Mouse (Mus musculus): ENCODE data around the gene Gatad2b. TPM values are rescaled to one million over a fixed set of nuclear protein-coding genes. Genes with fewer than 3 reads are reported as not detected.
"Not testable (repeated sequence)": the region's sequence is repeated elsewhere in the genome, so short reads cannot be mapped to it uniquely, and the experiment has no call there.

The Gatad2b gene
- total RNA-seq, 2 experiments from 2014 or later, result 47.2 to 52.9 TPM

DNA sequence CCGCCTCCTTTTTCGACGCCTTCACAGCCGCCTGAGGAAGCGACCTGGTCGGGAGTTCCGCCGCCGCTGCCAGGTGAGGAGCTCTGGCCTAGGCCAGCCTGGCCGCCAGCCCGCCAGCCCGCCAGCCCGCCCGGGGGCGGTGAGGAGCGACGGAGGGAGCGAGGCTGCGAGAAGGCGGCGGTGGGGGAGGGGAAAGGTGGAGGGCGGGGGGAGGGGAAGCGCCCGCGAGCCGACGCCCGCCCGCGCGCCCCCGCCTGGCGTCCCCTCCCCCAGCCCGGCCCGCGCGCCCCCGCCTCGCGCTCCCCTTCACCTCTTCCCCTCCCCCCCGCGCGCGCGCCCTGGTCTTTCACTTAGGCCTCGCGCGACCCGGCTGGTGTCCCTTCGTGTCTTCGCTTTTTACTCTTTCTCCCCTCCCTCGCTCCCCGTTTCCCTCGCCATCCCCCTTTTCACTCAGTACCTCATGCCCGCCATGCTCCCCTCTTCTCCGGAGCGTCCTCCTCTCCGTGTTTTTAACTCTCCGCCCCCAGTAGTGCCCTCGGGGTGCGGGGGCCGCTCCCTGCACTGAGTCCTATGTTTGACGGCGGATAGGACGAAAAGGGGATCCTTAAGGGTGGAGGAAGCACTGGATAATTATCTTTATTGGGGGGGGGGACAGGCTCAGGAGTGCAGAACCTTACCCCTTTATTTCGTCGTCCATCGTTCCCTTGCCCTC lies 530 bp downstream of the Gatad2b start:
- intact Hi-C loops (cut with DNase I), result loop anchor here (5.0 to 10.0 kb wide), 2 partner anchors 79 to 171 kb away; partner anchors contain the start of gene Npr1
- DNase-seq, result peak; percentile 72 to 73

DNA sequence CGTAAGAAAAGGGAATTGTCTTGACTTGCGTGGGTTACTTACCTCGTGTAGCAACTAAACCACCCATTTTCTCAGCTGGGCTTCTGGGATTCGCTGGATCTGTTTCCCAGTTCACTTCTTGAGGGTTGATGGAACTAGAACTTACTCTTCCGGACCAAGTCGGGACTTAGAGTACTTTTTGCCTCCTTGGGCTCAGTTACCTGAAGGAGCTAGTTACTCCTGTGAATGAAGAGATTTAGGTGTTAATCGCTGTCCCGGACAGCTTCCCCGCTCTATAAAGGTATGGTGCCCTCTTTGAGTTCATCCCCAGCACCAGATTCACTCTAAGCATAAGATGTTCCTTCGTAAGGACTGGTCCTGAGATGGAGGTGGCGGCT lies 1.1 kb downstream of the Gatad2b start:
- DNase-seq, result no peak
- intact Hi-C loops (cut with DNase I), result loop anchor here (5.0 to 10.0 kb wide), 2 partner anchors 78 to 171 kb away; partner anchors contain the start of gene Npr1

DNA sequence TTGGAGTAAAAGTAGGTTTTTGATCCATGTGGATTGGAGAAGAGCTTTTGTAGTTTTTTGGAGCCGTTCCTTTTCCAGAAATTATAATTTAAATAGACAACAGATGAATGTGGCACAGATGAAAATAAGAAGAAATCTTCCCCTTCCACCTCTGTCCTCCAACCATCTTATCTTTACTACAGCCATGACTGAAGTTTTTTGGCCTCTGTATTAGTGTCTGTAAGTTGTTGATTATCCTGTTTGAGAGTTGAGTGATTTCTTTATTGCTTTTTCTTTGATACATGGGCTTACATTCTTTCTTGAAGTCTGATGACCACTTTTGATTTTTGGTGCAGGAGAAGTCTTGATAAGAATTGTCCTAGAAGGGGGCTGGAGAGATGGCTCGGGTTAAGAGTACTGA lies 1.7 kb downstream of the Gatad2b start:
- intact Hi-C loops (cut with DNase I), result loop anchor here (5.0 to 10.0 kb wide), 2 partner anchors 78 to 170 kb away; partner anchors contain the start of gene Npr1

DNA sequence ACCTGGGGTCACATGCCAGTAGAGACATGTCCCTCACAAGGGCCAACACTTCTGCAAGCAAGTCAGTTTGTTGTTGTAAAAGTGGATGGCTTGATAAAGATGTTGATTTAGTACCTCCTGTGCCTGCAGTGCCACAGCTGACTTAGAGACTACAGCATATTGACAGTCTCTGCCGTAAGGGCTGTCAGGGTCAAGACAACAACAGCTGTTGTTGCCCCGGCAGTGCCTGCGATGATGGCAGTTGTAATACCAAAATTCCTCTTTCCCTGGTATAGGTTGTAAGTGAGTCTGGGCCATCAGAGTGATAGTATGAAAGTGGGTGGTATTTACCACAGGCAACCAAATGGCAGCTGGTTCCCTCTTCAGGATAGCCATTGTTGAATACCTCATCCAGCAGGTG lies 12.8 kb downstream of the Gatad2b start:
- DNase-seq, result no peak
- intact Hi-C loops (cut with DNase I), result no loop called here

More for the DNA sequence above, 1.7 kb downstream of the Gatad2b start:
- no peak for DNase-seq

DNA sequence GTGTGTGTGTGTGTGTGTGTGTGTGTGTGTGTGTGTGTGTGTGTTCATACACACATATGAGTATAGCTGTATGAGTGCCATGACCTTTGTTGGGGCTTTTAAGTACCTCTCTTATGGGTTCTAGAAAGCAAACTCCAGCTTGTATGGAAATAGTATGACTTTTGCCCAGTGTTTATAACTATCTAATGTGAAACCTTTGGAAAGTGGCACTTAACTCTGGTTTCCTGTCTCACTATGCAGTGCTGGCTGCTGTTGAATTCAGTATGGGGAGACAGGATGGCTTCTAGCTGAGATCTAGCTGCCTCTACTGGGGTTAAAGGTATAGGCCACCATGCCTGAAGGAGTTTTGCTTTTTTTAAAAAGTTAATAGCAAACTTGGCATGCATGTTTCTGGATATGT lies 16.6 kb downstream of the Gatad2b start:
- intact Hi-C loops (cut with DNase I), result no loop called here
- no peak for DNase-seq

DNA sequence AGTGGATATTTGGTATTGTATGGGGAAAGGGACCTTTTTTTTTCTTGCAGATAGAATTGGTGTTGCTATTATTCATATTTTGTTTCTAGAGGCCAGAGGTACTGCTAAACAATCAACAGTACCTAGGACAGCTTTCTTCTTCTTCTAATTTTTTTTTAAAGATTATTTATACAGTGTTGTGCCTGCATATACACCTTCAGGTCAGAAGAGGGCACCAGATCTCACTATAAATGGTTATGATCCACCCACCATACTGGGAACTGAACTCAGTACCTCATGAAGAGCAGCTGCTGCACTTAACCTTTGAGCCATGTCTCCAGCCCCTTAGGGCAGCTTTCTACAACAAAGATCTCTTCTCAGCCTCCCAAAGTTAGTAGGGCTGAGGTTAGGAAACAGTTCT lies 20.4 kb downstream of the Gatad2b start:
- DNase-seq, result no peak
- intact Hi-C loops (cut with DNase I), result no loop called here

DNA sequence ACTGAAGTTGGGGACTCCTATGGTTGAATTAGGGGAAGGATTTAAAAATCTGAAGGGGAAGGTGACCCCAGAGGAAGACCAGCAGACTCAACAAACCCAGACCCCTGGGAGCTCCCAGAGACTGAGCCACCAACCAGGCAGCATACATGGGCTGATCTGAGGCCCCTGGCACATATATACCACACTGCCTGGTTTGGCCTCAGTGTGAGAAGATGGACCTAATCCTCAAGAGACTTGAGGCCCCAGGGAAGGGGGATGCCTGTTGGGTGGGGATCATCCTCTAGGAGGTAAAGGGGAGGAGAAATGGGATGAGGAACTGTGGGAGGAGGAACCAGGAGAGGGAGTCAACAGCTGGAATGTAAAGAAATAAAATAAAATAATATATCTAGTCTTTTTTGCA lies 21.3 kb downstream of the Gatad2b start:
- DNase-seq, result no peak

DNA sequence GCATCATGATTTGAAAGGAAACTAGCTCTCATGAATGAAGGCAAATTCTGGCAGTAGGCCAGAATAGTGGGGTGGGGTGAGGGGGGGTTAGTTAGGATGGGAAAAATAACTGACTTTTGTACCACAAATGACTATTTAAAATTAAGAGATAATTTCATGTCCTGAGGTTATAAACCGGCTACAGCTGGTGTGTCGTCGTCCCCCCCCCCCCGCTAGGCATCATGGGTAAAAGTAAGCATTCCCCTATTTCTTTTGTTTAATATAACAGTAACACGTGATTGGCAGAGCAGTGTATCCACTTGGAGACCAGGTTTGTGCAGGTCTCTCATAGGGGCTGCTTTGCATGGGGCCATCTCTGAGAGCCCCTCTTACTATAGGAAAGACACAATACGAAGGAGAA lies 29.3 kb downstream of the Gatad2b start:
- DNase-seq, result peak in 1 of 2 experiments; percentile 13

More for the DNA sequence above, 21.3 kb downstream of the Gatad2b start:
- intact Hi-C loops (cut with DNase I), result no loop called here

DNA sequence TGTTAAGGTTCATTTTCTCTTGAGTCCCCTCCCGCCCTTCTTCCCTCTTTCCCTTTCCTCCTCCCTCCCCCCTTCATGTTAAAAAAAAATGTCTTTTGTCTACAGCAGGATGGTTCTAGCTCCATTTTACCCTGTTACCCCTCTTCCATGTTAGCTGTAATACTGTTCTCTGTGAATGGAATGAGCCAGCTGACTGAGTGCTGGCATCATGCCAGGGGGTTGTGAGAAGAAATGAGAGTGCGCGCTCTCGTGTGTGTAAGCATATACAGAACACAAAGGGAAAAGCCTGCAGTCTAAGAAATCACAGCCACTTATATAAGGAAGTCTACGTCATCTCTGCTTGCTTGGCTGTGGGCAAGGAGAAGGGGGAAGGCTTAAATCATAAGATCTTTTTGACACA lies 30.1 kb downstream of the Gatad2b start:
- intact Hi-C loops (cut with DNase I), result no loop called here
- peak; percentile 80 for DNase-seq

More for the DNA sequence above, 29.3 kb downstream of the Gatad2b start:
- intact Hi-C loops (cut with DNase I), result no loop called here

DNA sequence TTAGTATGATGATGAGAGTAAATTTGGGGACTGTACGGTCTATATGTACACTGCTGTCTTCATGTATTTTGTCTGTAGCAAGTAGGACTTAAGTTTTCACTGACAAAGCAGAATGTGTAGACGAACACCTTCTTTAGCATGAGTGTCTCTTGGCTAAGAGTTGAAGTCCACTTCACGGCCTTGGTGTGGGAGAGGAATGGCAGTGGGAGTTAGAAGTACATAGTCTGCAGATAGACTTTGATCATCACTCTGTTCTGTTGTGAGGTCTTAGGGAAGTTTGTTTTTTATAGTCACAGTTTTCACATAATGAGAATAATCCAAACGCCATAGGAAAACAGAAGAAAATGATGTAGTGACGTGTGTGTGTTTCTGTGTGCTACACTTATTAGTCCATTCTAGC lies 39.5 kb downstream of the Gatad2b start:
- intact Hi-C loops (cut with DNase I), result no loop called here
- DNase-seq, result no peak

DNA sequence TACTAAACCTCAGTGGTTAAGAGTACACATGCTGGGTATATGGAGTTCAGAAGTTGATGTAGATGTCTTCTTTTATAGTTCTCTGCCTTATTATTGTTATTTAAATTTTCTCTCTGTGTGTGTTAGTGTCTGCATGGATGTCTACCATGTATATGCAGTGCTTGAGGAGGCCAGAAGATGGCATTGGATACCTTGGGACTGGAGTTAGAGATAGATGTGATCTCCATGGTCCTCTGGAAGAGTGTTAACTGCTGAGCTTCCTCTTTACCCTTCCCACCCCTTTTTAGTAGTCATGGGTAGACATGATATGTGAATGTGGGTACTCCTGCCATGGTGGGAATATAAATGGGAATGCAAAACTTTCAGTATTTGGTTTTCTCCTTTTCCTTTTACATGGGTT lies 42.5 kb downstream of the Gatad2b start:
- no peak for DNase-seq
- intact Hi-C loops (cut with DNase I), result no loop called here

DNA sequence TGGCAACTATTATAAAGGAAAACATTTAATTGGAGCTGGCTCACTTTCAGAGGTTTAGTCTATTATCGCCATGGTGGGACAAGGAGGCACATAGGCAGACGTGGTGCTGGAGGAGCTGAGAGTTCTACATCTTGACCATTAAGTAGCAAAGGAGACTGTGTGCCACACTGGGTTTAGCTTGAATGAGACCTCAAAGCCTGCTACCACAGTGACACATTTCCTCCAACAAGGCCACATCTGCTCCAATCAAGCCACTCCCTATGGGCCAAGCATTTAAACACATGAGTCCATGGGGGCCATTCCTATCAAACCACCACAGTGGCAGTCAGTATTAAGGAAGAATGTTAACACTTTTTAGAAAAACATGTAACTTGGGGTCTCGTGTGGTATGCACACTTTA lies 45.2 kb downstream of the Gatad2b start:
- no peak for DNase-seq
- intact Hi-C loops (cut with DNase I), result no loop called here

DNA sequence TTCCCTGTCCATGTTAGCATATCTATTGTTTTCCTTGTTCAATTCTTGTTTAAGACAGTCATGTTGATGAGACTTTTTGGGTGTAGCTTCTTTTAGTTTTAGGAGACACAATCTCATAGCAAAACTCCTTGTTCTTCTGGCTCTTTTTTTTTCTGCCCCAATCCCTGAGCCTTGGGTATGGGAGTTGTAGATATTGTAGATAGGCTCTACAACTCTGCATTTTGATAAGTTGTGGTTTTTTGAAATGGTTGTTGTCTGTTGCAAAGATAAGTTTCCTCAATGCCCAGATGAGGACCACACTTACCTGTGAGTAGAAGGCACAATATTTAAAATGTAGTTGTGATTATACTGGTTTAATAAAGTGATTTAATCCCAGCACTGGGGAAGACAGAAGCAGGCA lies 47.2 kb downstream of the Gatad2b start:
- DNase-seq, result no peak
- intact Hi-C loops (cut with DNase I), result no loop called here

DNA sequence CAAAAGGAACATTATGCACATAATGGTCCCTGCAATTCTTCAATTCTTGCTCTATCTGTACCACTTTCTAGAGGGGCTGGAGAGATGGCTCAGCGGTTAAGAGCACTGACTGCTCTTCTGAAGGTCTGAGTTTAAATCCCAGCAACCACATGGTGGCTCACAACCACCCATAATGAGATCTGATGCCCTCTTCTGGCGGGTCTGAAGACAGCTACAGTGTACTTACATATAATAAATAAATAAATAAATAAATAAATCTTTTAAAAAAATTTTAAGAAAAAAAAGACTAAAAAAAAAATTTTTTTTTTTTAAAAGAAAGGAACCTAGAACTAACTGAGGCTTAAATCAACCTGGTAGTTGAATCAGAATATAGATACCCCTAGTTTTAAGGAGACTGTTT lies 49.9 kb downstream of the Gatad2b start:
- intact Hi-C loops (cut with DNase I), result not testable (repeated sequence)

DNA sequence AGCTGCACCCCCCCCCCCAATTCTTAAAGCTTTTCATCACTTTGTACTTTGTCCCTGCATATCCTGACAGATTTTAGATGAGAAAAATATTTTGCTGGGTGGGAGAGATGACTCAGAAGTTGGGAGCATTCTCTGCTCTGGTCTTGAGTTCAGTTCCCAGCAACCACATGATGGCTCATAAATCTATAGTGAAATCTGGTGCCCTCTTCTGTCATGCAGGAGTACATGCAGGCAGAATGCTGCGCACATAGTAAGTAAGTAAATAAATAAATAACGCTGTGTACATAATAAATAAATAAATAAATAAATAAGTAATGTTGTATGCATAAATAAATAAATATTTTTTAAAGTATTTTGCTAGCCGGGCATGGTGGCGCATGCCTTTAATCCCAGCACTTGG lies 54.9 kb downstream of the Gatad2b start:
- DNase-seq, result no peak
- intact Hi-C loops (cut with DNase I), result no loop called here

More for the DNA sequence above, 49.9 kb downstream of the Gatad2b start:
- DNase-seq, result not testable (repeated sequence)

DNA sequence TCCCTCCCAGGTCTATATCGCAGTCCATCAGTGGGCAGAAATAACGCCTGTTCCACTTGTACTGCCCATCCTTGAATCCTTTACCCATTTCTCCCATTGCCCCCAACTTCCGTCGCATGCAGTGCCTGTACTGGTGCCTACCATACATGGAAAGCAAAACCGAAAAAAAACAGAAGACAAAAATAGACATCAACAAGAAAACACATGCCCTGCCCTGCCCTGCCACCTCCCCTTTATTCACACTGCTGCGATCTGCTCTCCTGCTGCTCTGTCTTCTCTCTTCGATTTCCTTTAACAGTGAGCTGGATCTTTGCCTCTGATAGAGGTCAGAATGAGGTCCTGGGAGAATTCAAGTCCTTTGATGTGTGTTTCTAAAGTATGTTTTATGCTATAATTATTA lies 65.0 kb downstream of the Gatad2b start:
- no peak for DNase-seq
- intact Hi-C loops (cut with DNase I), result no loop called here

DNA sequence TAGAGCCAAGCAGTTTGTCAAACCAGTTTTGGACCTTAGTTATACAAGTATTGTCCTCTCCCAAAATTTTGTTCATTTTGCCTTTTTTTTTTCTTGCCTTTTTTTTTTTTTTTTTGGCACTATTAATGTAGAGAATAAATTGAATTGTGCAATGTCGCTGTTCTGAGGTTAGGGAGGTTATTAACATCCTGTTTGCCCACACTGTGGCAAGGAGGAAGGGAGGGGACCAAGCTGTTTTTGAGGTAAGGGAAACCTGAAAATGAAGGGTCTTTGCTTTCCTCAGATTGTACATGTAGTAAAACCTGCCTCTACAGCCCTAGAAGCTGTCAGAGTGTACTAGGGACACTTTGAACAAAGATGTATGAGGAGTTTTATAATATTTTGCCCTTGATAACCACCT lies 66.3 kb downstream of the Gatad2b start:
- intact Hi-C loops (cut with DNase I), result no loop called here
- DNase-seq, result no peak

DNA sequence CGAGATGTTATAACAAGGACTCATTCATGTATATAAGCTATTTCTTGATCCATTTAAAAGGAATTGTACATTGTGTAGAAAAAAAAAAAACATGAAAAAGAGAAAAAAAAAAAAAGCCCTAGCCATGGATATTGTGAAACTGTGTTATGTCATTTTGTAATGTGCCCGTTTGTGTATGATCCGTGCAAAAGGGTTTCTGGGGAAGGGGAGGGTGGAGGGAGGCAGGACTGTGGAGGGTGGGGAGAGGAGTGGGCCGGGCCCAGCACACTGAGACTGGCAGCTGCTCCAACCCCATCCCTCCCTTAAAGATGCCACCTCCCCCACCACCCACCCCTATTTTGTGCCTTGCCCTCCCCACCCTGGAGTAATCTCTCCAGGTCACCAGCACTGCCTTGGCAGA lies 68.5 kb downstream of the Gatad2b start:
- DNase-seq, result no peak
- intact Hi-C loops (cut with DNase I), result no loop called here

DNA sequence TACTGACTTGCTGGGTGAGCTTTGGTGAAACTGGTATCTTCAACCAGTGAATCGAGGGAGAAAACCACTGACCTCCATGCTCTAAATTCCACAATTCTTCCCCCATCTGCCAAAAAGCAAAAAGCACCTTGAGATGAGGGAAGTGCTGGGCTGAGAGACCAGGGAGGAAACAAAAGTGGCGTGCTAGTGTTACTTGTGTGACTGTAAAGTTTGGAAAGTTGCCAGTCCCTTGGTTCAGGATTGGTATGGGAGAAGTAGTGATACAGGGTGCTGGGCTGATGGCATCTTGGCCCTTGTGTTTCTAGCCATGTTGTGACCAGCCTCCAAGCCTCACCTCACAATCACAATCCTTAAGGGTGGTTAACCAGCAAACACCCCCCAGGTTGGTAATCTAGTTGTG lies 69.4 kb downstream of the Gatad2b start:
- intact Hi-C loops (cut with DNase I), result no loop called here
- DNase-seq, result no peak

DNA sequence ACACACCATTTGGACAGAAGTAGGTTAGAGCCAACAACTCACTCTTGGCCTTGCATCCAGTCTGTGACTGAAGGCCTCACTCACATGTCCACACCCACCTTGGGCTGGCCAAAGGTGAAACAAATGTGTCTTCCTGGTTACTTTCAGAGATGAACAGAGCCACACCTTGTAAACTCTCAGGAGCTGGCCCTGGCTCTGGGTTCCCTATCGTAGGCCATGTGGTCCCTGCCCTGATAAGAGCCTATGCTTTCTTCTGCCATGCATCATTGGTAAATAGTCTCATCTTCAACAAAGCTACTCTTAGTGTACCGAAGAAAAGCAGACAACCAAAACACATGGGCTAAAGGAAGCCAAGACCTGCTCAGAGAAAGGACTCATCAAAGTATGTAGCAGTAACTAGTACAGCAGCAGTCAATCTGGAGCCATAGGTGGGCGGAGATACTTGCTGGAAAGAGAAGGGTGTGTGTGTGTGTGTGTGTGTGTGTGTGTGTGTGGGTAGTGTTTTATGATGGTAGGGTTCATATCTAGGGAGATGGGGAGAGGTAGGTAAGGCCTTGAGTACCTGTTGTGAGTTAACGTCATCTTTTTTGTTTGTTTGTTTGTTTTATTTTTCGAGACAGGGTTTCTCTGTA lies 74.1 kb downstream of the Gatad2b start:
- DNase-seq, result no peak
- intact Hi-C loops (cut with DNase I), result no loop called here

DNA sequence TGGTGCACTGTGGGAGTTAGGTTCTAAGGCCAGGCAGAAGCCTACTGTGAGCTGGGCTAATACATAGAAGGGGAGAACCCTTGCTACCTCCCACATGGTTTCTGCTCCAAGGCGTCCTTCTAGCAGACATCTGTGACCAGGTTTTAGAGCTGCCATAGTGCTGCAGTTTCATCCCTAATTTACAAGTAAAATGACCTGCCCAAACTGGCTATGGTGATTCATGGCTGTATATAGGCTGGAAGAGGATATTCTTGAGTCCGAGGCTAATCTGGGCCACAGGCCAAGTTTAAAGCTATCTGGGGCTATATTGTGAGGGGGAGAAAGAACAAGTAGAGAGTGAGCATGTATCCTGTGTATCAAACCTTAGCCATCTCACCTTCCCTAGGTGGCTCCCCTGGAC lies 76.1 kb downstream of the Gatad2b start:
- no peak for DNase-seq
- intact Hi-C loops (cut with DNase I), result no loop called here

DNA sequence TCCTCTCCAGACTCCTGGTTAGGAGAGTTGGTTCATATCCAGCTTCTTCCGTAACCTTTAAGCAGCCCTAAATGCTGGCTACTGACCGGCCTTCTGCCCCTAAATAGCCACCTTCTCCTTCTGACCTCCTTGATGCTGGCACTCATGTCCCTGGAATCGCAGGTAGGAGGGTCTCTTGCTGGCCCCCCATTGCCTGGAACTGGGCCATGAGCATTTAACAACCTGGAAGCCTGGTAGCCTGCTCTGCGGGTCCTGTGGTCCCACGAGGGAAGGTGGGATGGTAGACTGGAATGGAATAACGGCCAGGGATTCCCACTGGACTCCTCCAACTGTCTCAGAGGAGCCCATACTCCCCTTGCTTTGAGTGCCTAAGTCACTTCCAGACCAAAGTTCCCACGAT lies 78.9 kb downstream of the Gatad2b start:
- intact Hi-C loops (cut with DNase I), result loop anchor here (2.0 to 5.0 kb wide), 3 partner anchors 21 to 107 kb away; partner anchors contain the start of genes Dennd4b and Gatad2b
- no peak for DNase-seq
